Mouse (Mus musculus) midbrain, postnatal 0 days (tissue): ENCODE measurements at regions not wholly inside any gene's neighbourhood (a gene's known extent, or its start where the extent isn't known, plus 50 kb on each side); places are given as distances from the start of the nearest gene placed in this dataset.

Experiments used
- ATAC-seq: fragments of 200-750 bp; cut with Nextera tagmentation; 2 replicates; pipeline ENCODE4 v1.8.0; 2017; ENCODE audit warnings: moderate number of reproducible peaks, mild to moderate bottlenecking, moderate TSS enrichment, moderate library complexity; ENCODE audit not compliant: low FRiP score
- DNase-seq: peaks from one replicate; pipeline ENCODE4 v3.0.0-alpha.2; 2015; ENCODE audit warnings: low spot score
- H3K27ac ChIP-seq: fragments of 300-500 bp; sonication (generic); 2 replicates; pipeline ENCODE4 v1.5.1; 2014; ENCODE audit warnings: low read depth, mild to moderate bottlenecking, low read length, mixed read lengths
- H3K27me3 ChIP-seq: fragments of 300-500 bp; sonication (generic); 2 replicates; pipeline ENCODE4 v1.6.1; 2014; ENCODE audit warnings: low read length, control low read depth, mixed read lengths; ENCODE audit not compliant: insufficient read depth
- H3K36me3 ChIP-seq: fragments of 300-500 bp; sonication (generic); 2 replicates; pipeline ENCODE4 v1.6.1; 2014; ENCODE audit warnings: low read length, control low read depth, mixed read lengths; ENCODE audit not compliant: insufficient read depth
- H3K4me1 ChIP-seq: fragments of 300-500 bp; sonication (generic); 2 replicates; pipeline ENCODE4 v1.6.1; 2014; ENCODE audit warnings: mild to moderate bottlenecking, control low read depth, antibody characterized with exemption, low read length, mixed read lengths; ENCODE audit not compliant: insufficient read depth
- H3K4me2 ChIP-seq: fragments of 300-500 bp; sonication (generic); 2 replicates; pipeline ENCODE4 v1.6.1; 2014; ENCODE audit warnings: low read depth, mild to moderate bottlenecking, low read length, mixed read lengths; ENCODE audit not compliant: poor library complexity, severe bottlenecking
- H3K4me3 ChIP-seq: fragments of 300-500 bp; sonication (generic); 2 replicates; pipeline ENCODE4 v1.5.1; 2014; ENCODE audit warnings: low read depth, mild to moderate bottlenecking, low read length, moderate library complexity
- H3K9ac ChIP-seq: fragments of 300-500 bp; sonication (generic); replicated peaks from 2 replicates; pipeline ENCODE4 v1.6.1; 2014; ENCODE audit warnings: mild to moderate bottlenecking, low read length, moderate library complexity, mixed read lengths; ENCODE audit not compliant: poor library complexity, severe bottlenecking
- H3K9me3 ChIP-seq: fragments of 300-500 bp; sonication (generic); 2 replicates; pipeline ENCODE4 v1.6.1; 2016; ENCODE audit warnings: low read length, control low read depth
- CTCF ChIP-seq: IDR thresholded peaks from 2 replicates; pipeline ENCODE4 v1.5.1; 2016; ENCODE audit warnings: antibody characterized with exemption, mild to moderate bottlenecking
- WGBS: fragments of 180-500 bp; shearing (Covaris S2); extraction: QIAGEN DNeasy Blood & Tissue Kit; methylation state at CpG from one replicate; pipeline ENCODE4 v1.1.7; 2014; 5-methylcytosine and 5-hydroxymethylcytosine counted together

DNA sequence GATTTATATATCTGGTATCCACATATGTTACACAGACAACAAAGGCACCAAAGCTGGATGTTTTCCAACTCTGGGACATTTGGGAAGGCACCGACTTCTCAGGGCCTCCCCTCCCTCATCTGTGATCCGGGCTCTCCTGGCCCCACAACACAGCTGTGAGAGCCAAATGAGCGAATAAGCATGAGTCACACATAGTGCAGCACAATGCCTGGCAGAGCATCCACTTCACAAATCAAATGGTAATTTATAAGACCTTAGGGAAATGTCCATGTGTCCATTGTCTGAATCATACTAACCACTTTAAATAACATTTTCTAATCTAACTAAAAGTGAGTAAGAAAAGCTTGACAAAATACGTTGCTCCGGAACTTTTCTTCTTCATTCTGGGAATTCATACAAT is 135.6 kb upstream of the Mctp2 start:
- DNase-seq (peak; percentile 17), ATAC-seq (no peak)
- no peak overlapping the region for H3K4me2 ChIP-seq
- no peaks in the 10 kb centered on the region for H3K4me1 ChIP-seq
- TF ChIP-seq CTCF: no peak
- no peaks in the 10 kb centered on the region for H3K27me3 ChIP-seq
- H3K36me3 ChIP-seq: no peaks in the 10 kb centered on the region
- no peak overlapping the region for H3K27ac ChIP-seq
- H3K9me3 ChIP-seq: no peaks in the 10 kb centered on the region
- no peak overlapping the region for H3K9ac ChIP-seq
- no peak overlapping the region for H3K4me3 ChIP-seq
- WGBS: 80% methylated on average over 5 of the region's 5 CpGs

DNA sequence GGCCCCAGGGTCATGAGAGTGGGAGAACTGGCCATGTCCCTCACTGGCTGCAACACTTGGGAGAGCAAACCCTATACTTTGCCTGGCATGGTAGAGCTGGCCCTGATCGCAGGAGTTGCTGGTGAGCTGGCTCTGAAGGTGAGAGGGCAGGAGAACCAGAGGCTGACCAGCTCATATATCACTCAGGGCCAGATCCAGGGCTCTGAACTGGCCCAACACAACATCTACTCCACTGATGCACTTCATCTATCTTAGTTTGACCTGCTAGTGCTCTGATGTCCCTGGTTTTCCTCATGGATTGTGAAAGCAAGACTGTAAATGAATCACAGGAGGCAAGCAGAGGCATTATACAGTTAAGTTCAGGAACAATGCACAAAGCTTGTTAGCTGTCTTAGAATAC is 137.6 kb upstream of the Mctp2 start:
- DNase-seq (no peak), ATAC-seq (no peak)
- Histone ChIP-seq H3K9ac (no peak overlapping the region), H3K4me2 (no peak overlapping the region), H3K4me3 (no peak overlapping the region), H3K27me3 (no peaks in the 10 kb centered on the region), H3K36me3 (no peaks in the 10 kb centered on the region), H3K27ac (no peak overlapping the region), H3K4me1 (no peaks in the 10 kb centered on the region), H3K9me3 (no peaks in the 10 kb centered on the region)
- WGBS: 88% methylated on average over 1 of the region's 1 CpGs
- TF ChIP-seq CTCF: no peak

DNA sequence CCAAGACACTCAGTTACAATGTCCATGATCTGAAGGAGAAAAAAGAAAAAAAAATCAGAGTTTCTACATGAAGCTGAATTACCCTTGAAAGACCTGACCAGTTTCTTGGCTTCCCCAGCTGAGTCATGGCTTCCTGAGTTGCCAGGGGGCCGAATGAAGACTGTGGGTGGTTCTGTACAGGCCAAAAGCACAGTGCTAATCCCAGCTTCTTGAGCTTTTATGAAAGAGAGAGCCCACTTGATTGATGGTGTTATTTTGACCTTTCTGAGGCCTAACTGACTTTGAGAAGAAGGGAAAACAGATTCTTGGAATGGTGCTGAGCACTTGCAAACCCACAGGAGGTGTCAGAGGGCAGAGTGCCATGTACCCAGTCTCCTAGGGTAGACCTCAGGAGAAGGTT is 138.4 kb upstream of the Mctp2 start:
- H3K4me1 ChIP-seq: no peaks in the 10 kb centered on the region
- no peak for TF ChIP-seq CTCF
- no peak overlapping the region for H3K27ac ChIP-seq
- H3K9ac ChIP-seq: no peak overlapping the region
- H3K27me3 ChIP-seq: no peaks in the 10 kb centered on the region
- ATAC-seq (no peak), DNase-seq (no peak)
- H3K9me3 ChIP-seq: no peaks in the 10 kb centered on the region
- no peaks in the 10 kb centered on the region for H3K36me3 ChIP-seq
- H3K4me3 ChIP-seq: no peak overlapping the region
- 54% methylated on average over 1 of the region's 1 CpGs for WGBS
- no peak overlapping the region for H3K4me2 ChIP-seq

DNA sequence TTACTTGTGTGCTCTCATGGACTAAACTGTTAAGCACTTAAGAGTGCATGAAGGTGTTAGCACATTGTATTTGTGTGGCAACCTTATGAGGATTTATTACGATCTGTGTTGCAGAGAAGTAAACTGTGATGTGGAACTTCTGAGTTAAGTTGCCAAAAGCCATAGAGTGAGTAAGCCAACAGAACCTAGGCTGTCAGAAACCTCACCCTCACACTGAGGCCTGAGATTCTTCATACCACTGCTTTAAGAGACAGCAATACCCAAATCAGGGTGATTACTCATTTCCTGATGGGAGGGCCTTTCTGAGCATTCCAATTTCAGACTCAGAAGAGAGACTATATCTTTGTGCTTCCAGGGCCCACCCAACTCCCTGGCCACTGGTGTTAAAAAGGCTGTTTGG is 140.5 kb upstream of the Mctp2 start:
- Histone ChIP-seq H3K4me1 (no peaks in the 10 kb centered on the region), H3K27me3 (no peaks in the 10 kb centered on the region), H3K4me3 (no peak overlapping the region), H3K9ac (no peak overlapping the region), H3K27ac (no peak overlapping the region), H3K9me3 (no peaks in the 10 kb centered on the region), H3K4me2 (no peak overlapping the region), H3K36me3 (no peaks in the 10 kb centered on the region)
- TF ChIP-seq CTCF: no peak
- no peak for DNase-seq
- WGBS: 97% methylated on average over 1 of the region's 1 CpGs
- no peak for ATAC-seq

DNA sequence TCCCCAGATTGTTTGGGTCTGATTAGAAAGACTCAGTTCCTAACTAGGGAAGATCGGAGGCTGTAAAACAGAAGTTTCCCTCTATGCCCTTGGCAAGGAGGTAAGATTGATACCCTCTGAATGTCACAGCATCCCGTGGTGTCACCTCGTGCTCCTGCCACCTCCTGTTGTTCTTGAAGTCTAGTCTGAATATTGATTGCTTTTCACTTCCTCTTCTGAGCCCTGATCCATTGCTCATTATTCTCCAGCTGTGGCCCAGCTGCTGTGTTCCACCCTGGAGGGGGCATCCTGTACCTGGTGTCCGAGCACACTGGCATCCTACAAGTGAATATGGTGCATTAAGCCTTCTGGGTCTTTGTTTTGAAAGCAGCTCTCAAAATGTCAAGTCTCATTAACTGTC is 156.6 kb upstream of the Mctp2 start:
- H3K36me3 ChIP-seq: no peaks in the 10 kb centered on the region
- ATAC-seq: no peak

DNA sequence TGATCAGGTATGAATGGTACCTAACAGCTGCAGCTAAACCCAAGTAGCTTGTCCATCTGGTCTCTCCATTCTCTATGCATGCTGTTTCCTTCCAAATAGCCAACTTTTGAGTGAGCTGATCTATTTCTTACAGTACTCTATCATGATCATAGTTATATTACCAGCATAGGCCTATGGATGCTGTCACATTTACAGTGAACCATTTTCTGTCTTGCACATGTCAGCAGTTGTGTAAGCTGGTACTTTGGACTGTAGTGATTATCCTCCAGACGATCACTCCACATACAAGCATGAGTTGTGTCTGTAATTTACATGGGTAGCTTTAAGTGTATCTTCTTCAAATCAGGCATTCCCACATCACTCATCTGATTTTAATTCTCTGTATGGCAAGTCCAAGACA is 158.2 kb upstream of the Mctp2 start:
- ATAC-seq (no peak), DNase-seq (no peak)
- H3K4me1 ChIP-seq: no peaks in the 10 kb centered on the region
- H3K9me3 ChIP-seq: no peaks in the 10 kb centered on the region
- no peak overlapping the region for H3K27ac ChIP-seq
- H3K36me3 ChIP-seq: no peaks in the 10 kb centered on the region
- no peak for TF ChIP-seq CTCF
- no peak overlapping the region for H3K4me3 ChIP-seq
- H3K27me3 ChIP-seq: no peaks in the 10 kb centered on the region
- WGBS: 91% methylated on average over 1 of the region's 1 CpGs
- H3K9ac ChIP-seq: no peak overlapping the region
- H3K4me2 ChIP-seq: no peak overlapping the region

More for the DNA sequence above, 156.6 kb upstream of the Mctp2 start:
- Histone ChIP-seq H3K9me3 (no peaks in the 10 kb centered on the region), H3K4me1 (no peaks in the 10 kb centered on the region), H3K4me2 (no peak overlapping the region), H3K9ac (no peak overlapping the region), H3K27me3 (no peaks in the 10 kb centered on the region), H3K4me3 (no peak overlapping the region), H3K27ac (no peak overlapping the region)
- DNase-seq: no peak
- WGBS: 57% methylated on average over 4 of the region's 4 CpGs
- no peak for TF ChIP-seq CTCF

DNA sequence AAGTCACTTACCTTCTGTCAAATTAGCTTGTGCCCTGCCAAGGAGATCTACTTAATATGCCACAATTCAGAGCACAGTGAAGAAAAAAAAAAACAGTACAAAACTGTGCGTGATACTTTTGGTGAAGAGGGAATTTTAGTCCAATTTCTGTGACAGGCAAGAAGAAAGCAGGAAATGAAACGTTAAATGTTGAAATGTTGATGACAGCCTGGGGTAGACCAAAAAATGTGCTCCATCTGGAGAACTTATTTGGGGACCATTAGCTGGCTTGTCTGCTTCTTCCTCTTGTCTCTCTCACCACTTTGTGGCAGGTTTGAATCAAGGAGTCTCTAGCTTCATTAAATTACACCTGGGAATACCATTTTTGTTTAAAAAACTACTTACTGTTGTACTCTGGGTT is 163.3 kb upstream of the Mctp2 start:
- WGBS: 76% methylated on average over 2 of the region's 2 CpGs
- TF ChIP-seq CTCF: no peak
- no peak overlapping the region for H3K4me2 ChIP-seq

More for the DNA sequence above, 163.3 kb upstream of the Mctp2 start:
- no peak for ATAC-seq
- Histone ChIP-seq H3K36me3 (no peaks in the 10 kb centered on the region), H3K9ac (no peak overlapping the region), H3K9me3 (no peaks in the 10 kb centered on the region), H3K27ac (no peak overlapping the region), H3K27me3 (no peaks in the 10 kb centered on the region), H3K4me3 (no peak overlapping the region), H3K4me1 (no peaks in the 10 kb centered on the region)
- no peak for DNase-seq
